Mouse (Mus musculus): ENCODE results near the gene Setdb1.

Setdb1 gene

DNA sequence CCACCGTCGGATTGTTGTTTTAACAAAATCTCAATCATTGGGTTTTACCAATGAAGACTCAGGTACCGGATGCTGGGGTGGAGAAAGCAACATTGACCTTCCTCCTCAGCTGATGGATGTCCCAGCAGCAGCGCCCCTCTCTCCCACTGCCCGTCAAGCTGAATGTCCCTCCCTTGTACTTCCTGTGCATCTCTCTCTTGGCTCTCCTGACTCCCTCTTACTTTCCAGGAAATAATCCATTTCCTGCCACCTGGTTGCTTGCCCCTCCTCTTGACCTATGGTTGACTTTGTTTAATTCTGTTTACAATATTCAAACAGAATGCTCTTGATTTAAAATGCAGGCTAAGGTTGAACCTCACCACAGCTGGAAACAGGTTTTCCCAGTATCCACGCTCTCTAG, 66.8 kb downstream of the Setdb1 start:
- DNase-seq: no peak

DNA sequence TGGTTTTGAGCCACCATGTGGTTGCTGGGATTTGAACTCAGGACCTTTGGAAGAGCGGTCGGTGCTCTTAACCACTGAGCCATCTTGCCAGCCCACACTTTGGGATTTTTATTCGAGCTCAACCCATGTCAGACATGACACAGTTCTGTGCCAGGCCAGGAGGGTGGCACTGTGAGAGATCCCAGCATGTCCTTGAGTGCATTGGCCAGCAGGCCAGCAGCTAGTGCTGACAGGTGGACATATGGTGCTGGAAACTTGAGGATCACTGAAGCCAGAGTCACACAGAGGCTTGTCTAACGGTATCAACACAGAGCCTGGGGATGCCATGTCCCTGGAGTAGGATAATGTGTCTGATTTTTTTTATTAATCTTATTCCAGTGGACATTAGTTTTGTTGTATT, 67.6 kb downstream of the Setdb1 start:
- no peak for DNase-seq

DNA sequence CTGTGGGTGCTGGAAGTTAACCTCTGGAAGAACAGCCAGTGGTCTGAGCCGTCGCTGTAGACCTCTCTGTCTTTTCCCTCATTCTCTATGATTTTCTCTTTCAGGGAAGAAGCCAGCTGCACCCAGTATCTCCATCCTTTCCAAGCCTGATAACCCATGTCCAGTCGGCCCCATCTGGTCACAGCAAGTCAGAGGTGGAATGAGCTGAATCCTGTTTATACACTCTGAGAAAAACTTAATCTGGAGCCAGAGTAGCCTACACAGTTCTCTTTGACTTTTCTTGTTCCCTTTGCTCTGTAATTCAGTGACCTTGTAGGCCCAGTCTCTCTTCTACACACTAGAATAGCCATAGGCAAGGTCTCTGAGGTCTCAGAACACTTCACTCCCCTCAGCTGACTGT, 69.5 kb downstream of the Setdb1 start:
- DNase-seq: no peak

DNA sequence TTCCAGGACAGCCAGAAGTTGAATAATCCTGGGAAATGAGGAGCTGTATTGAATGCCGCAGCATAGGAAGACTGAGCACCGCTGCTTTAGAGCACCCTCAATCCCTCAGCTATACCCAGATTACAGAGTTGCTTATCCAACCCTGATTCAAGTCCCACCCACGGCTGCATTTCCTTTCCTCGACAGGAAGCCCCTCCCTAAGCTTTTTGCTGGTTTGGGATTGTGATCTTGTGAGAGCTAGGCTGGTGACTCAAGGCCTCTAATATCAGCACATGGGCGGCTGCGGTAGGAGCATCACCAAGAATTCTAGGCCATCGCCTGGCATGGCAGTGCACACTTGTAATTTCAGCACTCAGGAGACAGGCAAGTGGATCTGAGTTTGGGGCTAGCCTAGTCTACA, 70.5 kb downstream of the Setdb1 start:
- peak; percentile 40 to 56 for DNase-seq

DNA sequence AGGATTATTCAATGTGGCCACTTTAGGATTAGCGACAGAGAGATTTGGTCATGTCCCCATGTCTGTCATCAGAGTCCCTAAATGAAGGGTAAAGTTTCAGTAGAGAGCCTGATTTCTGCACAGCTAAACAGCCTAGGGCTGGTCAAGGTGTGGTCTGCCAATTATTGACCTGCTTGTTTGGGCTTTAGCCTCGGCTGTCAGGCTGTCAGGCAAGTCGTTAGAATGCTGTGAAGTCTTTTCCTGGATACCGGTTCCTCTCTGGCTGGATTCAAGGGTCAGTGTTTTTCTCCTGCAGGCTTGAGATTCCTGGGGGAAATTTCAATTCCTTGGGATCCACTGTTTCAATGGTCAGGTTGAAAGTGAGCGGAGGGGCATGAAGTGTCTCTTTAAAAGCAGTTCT, 71.0 kb downstream of the Setdb1 start:
- no peak for DNase-seq

DNA sequence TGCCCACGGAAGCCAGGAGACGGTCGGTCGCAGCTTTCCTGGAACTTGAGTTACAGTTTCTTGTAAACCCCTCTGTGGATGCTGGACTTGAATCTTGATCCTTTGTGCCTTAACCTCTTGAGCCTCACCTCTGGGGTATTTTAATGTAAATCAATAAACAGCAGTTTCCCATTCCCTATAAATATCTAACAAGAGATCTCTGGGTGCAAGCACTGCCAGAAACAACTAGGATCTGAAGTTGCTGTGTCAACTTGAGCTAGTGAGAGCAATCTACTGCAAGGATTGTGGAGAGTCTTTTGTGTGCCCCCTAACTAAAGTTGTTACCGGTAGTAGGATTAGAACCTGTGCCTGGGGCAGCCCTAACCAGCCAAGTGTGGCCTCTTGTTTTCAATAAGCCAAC, 71.6 kb downstream of the Setdb1 start:
- no peak for DNase-seq

DNA sequence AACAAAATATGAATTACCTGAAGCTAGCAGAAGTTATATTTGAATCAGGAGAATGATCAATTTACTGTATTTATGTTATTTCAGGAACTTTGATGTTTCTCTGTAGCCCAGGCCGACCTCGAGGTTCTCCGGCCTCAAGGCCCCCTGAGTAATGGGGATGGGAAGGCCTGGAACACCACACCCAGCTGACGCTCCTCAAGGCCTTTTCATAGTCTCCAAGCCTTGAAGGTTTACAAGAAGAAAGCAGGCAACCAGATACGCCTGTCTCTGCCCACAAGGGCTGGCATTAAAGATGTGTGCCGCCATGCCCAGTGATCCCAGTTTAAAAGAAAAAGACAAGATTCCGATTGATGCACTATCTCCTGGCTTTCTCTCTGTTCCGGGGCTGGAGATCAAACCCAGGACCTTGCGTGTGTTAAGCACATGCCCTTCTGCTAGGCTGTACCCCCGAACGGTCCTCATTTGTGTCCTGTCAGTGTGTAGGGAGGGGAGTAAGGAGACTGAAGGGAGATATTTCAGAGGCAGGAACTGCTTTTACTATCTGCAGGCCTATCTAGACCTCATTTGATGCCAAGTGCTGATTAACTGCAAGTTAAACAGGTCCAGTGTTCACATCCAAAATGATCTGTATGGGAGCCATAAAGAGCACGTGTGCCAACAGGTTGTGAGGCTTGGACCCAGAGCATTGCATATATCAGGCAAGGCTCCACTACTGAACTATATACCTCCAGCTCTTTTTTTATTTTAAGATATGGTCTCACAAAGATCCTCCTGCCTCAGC, 72.3 kb downstream of the Setdb1 start:
- no peak for DNase-seq

DNA sequence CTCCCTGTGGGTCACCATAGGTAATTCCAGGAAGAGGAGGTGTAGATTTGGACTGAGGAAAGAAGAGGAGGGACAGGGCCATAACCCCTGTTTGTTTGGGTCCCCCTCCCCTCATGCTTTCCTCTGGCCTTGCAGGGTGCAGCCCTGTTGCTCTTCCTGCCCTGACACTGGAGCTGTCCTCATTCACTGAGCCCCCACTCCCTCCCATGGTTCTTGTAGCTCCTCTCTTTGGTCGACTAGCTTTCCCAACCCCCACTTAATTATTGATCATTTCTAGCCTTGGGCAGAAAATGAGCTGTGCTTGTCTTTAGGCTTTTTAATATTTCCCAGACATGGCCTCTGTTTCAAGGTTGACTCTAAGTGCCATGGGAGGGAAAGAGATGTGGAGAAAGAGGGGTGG, 72.9 kb downstream of the Setdb1 start:
- DNase-seq: no peak

DNA sequence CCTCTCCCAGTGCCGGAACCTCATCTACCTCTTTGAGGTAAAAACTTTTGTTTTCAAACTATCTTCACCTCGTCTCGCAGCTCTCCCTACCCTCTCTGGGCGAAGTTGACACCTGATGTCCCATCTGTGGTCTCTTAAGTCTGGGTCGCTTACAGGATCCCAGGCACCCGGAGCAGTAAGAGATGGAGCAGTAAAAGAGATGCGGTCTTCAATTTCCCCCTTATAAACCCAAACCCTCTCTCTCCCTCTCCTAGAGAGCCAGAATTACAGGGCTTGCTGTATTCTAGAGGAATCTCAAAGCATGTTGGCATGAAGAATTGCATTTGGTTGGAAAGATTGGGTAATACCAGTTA, 73.4 kb downstream of the Setdb1 start:
- DNase-seq: no peak

DNA sequence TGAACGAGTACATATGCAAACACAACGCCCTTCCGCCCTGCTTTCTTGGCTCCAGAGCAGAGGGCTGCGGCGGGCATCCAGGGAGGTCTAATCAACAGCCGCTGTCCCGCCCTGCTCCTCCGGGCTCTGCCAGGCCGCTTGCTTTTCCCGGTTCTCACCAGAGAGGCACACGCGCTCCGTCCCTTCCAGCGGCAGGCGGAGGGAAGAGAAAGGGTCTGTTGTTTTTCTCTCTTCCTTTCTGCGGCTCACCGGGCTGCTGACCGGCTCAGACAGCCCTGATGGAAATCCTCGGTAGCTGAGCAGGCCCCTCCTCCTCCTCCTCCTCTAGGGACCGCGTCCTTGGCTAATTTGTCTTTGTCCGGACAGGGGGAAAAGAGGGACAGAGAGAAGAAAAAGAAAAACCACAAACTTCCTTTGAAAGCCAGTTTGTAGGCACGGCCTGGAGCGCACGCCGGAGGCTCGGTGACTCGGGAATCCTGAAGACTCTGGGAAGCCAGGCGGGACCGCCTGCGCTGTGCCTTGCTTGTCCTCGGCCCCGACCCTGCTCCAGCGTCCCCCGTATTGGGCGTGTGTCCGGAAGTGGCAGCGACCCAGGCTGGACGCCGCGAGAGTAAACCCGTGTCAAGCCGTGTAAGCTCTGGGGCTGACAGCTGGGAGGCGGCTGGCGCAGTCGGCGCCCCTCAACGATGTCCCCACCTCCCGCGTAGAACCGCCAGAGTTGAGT, 74.0 kb downstream of the Setdb1 start:
- peak; percentile 88 to 92 for DNase-seq

DNA sequence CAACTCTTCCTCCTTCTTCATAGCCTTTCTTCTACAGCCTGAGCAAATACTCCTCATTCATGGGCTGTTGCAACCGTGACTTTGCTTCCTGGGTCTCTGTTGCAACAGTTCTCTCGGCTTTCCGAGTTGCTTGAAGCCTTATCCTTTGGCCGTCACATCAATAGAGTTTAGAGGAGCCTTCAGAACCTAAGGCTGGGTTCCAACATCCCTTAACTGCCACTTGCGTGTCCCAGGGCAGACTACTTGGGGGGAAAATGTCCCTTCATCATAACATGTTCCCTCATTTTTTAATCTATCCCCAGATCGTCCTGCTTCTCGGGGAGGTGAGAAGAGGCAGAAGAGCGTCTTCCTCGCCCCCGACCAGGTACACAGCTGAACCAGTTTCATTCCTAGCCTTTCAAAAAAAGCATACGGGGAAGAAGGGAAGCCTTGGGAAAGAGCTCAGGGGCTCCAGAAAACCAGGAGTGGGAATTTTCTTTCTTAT, 74.6 kb downstream of the Setdb1 start:
- DNase-seq: peak; percentile 80 to 88

DNA sequence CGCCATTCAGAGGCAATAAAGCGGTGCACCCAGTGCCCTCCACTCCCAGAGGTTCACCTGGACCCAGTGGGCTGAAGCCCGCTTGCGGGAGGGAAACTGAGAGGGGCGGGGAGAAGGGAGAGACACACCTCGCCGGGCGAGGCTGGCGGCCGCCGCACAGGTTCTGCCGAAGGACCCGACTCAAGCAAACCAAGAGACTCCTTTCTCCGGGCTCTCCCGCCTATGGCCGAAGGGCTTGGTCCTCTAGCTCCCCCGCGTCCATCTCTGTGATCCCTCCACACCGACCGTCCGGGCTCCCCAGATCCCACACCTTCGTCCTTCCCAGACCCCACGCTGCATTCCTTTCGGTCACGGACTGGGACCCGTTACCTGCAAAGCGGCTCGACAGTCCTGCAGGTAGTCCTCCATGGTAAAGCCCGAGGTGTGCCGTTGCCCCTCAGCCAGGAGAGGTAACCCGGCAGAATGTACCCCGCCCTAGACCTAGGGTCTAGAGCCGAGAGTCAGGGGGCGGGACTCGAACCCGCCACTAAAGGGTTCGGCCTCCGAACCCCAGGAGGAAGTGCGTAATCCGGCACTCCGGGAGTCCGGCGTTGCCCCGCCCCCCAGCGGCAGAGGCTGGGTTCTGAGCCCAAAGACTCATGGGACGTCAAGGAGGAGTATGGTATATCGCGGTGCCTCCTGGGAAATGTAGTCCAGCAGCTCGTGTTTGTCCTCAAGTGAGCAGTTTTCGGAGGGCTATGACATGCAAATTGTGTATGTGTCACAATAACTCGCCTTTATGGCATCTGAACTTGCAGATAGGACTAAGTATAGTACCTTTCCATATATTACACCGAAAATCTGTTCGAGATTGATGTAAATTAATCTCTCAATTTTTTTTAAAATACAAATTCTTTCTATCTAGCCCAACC, 75.5 kb downstream of the Setdb1 start, which contains the start of the genes Mindy1 and Prune1:
Gene Mindy1, plus strand, starts transcription at position 130 of the 911 bp plus-strand sequence.
Gene Prune1, minus strand, starts transcription at position 861 of the 911 bp plus-strand sequence.
- DNase-seq: peak; percentile 99

DNA sequence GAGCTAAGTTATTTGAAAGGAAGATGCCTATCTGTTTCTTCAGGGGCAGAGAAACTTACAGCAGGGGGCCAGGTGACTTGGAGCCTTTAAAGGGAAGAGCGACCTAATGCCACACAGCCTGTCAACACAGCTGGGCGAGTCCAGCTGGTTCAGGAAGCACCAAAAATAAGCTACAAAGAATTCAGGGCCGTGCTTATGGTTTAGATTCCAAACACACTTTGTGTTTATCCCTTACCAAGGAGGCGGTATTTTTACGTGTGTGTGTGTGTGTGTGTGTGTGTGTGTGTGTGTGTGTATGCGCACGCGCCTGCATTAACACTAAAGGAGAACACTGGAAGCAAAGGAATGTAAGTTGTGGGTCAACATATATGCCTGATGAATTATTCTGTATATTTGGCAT, 76.3 kb downstream of the Setdb1 start:
- peak; percentile 35 to 47 for DNase-seq

DNA sequence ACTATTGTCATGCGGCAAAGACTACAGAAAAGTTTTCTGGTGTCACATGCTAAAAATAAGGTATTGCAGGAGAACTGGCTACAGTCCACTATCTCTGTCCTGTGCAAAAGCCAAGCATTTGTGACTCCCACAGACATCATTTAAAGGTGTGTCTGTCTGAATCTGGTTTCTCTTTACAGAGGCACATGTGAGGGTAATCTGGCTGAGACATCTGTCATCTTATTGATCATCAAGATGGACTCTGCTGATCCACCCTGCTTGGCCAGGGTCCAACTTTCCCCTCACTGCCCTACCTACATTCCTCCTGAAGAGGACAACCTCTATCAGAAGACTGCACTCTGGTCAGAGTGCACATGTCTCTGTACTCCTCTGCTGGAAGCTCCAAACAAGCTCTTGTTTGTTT, 79.9 kb downstream of the Setdb1 start:
- DNase-seq: no peak

DNA sequence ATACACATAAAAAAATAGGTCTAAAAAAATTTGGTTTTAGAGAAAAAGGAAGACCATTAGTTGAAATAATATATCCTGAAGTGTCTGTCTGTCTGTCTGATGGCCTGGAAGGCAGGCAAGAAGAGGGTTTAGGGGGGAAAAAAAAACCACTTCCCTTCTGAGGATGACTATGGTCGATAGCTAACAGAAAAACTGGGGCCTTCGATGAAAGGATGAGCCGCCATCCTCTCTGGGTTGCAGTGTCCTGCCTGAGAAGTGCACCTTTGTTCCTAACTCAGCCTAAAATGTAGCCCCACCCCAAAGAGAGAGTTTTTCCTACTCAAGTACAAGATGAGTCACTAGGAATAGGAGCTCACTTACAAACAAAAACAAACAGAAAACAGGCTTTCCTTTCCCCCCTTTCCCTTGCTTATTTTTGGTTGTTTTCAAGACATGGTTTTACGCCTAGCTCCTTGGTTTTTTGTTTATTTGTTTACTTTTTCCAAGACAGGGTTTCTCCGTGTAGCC, 80.5 kb downstream of the Setdb1 start:
- DNase-seq: no peak

DNA sequence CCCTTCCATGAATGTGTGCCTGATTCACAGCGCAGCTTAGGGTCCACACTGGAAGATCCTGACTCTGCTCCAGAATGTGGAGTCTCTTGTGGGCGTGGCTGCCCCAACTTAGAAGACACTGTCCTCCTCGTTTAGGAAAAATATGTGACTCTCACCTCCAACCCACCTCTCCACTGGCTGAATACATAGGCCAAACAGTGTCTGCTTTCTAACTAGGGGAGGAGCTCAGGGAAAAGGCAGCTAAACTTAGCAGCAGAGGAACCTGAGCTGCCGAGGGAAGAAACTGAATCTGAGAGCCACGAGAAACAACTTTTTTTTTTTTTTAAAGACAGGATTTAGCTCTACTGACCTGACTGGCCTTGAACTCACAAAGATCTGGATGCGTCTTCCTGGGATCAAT, 81.8 kb downstream of the Setdb1 start:
- no peak for DNase-seq

DNA sequence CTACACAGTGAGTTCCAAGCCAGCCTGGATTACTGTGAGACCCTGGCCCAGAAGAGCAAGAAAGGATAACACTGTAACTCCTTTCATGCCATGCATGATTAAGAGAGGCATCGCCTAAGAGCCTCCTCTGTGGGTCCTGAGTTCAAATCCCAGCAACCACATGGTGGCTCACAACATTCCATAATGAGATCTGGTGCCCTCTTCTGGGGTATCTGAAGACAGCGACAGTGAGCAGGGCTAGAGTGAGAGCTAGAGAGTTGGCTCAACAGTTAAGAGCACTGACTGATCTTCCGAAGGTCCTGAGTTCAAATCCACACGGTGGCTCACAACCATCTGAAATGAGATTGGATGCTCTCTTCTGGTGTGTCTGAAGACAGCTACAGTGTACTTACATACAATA, 82.5 kb downstream of the Setdb1 start:
- no peak for DNase-seq
